Mouse (Mus musculus): Measurements from ENCODE around the gene Notch3. TPM values are rescaled to one million over a fixed set of nuclear protein-coding genes. Genes with fewer than 3 reads are reported as not detected.
A peak's percentile ranks its signal among the peaks of the same experiment; 100 is the strongest.

Gene Notch3
- polyA plus RNA-seq, 1 experiment: not detected

DNA sequence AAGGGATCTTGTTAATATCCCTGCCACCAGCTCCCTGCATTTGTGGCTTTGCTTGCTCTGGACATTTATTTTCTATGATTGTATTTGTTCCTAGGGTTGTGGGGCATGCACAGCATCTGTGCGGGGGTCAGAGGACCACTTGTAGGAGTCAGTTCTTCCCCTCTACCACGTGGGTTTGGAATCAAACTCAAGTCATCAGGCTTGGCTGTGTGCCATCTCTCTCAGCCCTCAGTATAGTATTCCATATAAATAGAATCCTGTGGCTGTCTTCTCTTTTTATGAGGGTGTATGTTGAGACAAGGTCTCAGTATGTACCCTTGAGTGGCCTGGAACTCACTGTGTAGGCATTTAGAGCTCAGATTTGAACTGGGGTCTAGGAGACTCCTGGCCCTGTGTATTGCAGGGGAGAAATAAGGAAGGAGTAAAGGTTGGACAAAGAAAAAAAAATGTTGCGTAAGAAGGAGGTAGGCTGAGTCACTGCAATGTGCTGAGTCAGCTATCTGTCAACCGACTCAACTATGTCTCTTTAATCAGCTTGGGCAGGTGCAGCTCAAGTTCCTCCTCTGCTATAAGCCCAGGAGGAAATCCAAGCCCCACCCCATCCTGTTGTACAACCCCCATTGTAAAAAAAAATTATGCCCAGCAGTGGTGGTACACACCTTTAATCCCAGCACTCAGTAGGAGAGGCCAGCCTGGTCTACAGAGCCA is 3.0 kb upstream of the Notch3 start:
- TF ChIP-seq CTCF (IDR thresholded peaks at IDR 0.05; ENCODE audit: low read depth, low read length): no peak
- TF ChIP-seq POLR2A (IDR thresholded peaks at IDR 0.05; ENCODE audit: borderline replicate concordance, low read depth, low read length): no peak
- no peak overlapping the region for H3K4me3 ChIP-seq (ENCODE audit: insufficient read depth, low read length)
- H3K4me1 ChIP-seq (ENCODE audit: control insufficient read depth, insufficient read depth, low read length): peaks cover 14% of the 10 kb centered on the region
- no peak overlapping the region for H3K27ac ChIP-seq (ENCODE audit: insufficient read depth, low read depth, low read length)

GRCm38 (mm10) chr17:32165803-32166595 is 653 bp downstream of the Notch3 start:
- no peak overlapping the region for H3K27ac ChIP-seq (ENCODE audit: insufficient read depth, low read depth, low read length)
- peak overlapping the region; percentile 5; the same call in 1 of the 2 replicates for H3K4me3 ChIP-seq (ENCODE audit: insufficient read depth, low read length)
- TF ChIP-seq CTCF (IDR thresholded peaks at IDR 0.05; ENCODE audit: low read depth, low read length): no peak
- no peak for TF ChIP-seq POLR2A (IDR thresholded peaks at IDR 0.05; ENCODE audit: borderline replicate concordance, low read depth, low read length)
- H3K4me1 ChIP-seq (ENCODE audit: control insufficient read depth, insufficient read depth, low read length): peaks cover 19% of the 10 kb centered on the region

GRCm38 (mm10) chr17:32165266-32165802 is 1.3 kb downstream of the Notch3 start:
- no peak overlapping the region for H3K27ac ChIP-seq (ENCODE audit: insufficient read depth, low read depth, low read length)
- H3K4me3 ChIP-seq (ENCODE audit: insufficient read depth, low read length): no peak overlapping the region
- peaks cover 19% of the 10 kb centered on the region for H3K4me1 ChIP-seq (ENCODE audit: control insufficient read depth, insufficient read depth, low read length)
- TF ChIP-seq POLR2A (IDR thresholded peaks at IDR 0.05; ENCODE audit: borderline replicate concordance, low read depth, low read length): no peak
- no peak for TF ChIP-seq CTCF (IDR thresholded peaks at IDR 0.05; ENCODE audit: low read depth, low read length)

- H3K27ac ChIP-seq (ENCODE audit: insufficient read depth, low read depth, low read length): no peak overlapping the region
- no peak overlapping the region for H3K4me3 ChIP-seq (ENCODE audit: insufficient read depth, low read length)
- TF ChIP-seq CTCF (IDR thresholded peaks at IDR 0.05; ENCODE audit: low read depth, low read length): no peak
- TF ChIP-seq POLR2A (IDR thresholded peaks at IDR 0.05; ENCODE audit: borderline replicate concordance, low read depth, low read length): no peak
- peaks cover 15% of the 10 kb centered on the region for H3K4me1 ChIP-seq (ENCODE audit: control insufficient read depth, insufficient read depth, low read length)
Measured at GRCm38 (mm10) chr17:32164780-32165179, 1.9 kb downstream of the Notch3 start.

- Histone ChIP-seq H3K27ac (ENCODE audit: insufficient read depth, low read depth, low read length) (no peak overlapping the region), H3K4me3 (ENCODE audit: insufficient read depth, low read length) (no peak overlapping the region), H3K4me1 (ENCODE audit: control insufficient read depth, insufficient read depth, low read length) (peaks cover 11% of the 10 kb centered on the region)
- TF ChIP-seq POLR2A (IDR thresholded peaks at IDR 0.05; ENCODE audit: borderline replicate concordance, low read depth, low read length) (no peak), CTCF (IDR thresholded peaks at IDR 0.05; ENCODE audit: low read depth, low read length) (no peak)
Measured at GRCm38 (mm10) chr17:32163910-32164650, 2.6 kb downstream of the Notch3 start.

DNA sequence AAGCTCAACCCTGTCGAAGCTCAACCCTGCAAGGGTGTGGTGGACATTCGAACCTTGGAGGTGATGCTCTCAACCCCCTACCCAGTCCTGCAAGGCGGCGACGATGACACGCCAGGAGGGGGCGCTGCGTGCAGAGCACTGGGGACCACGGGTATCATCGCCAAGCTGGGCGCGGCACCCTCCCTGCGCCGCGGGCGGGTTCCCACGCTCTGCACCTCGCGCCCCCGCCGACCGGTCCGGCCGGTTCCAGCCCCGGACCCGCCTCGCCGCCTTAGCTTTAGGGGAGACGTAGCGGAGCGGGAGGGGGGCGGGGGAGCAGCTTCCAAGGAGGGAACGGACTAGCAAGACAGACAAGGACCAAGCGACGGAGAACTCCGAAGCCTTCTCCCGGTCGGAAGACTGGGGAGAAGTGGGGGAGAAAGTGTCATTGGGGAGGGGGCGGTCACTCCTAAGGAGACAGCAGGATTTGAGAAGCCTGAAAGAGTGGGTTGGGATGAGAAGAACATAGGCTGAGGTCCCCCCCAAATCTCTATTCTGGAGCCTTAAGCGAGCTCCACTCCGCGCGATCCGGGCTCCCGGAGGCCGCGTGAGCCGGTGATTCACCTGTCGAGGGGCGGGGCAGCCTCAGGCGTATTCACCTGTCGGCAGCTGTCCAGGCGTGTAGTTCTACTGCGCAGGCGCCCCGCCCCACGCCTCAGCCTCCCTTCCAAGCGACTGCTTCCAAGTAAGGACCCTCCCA is 4.4 kb downstream of the Notch3 start:
- H3K4me3 ChIP-seq (ENCODE audit: insufficient read depth, low read length): no peak overlapping the region; the same call in 1 of the 2 replicates
- H3K4me1 ChIP-seq (ENCODE audit: control insufficient read depth, insufficient read depth, low read length): peaks cover 11% of the 10 kb centered on the region

GRCm38 (mm10) chr17:32160882-32161281 is 5.8 kb downstream of the Notch3 start:
- H3K4me3 ChIP-seq (ENCODE audit: insufficient read depth, low read length): no peak overlapping the region
- TF ChIP-seq POLR2A (IDR thresholded peaks at IDR 0.05; ENCODE audit: borderline replicate concordance, low read depth, low read length): no peak
- no peak for TF ChIP-seq CTCF (IDR thresholded peaks at IDR 0.05; ENCODE audit: low read depth, low read length)
- peaks cover 11% of the 10 kb centered on the region for H3K4me1 ChIP-seq (ENCODE audit: control insufficient read depth, insufficient read depth, low read length)
- no peak overlapping the region for H3K27ac ChIP-seq (ENCODE audit: insufficient read depth, low read depth, low read length)

More for the DNA sequence above, 4.4 kb downstream of the Notch3 start:
- TF ChIP-seq CTCF (IDR thresholded peaks at IDR 0.05; ENCODE audit: low read depth, low read length) (peak; percentile 65; the same call in 1 of the 2 replicates), POLR2A (IDR thresholded peaks at IDR 0.05; ENCODE audit: borderline replicate concordance, low read depth, low read length) (no peak)
- no peak overlapping the region for H3K27ac ChIP-seq (ENCODE audit: insufficient read depth, low read depth, low read length)

DNA sequence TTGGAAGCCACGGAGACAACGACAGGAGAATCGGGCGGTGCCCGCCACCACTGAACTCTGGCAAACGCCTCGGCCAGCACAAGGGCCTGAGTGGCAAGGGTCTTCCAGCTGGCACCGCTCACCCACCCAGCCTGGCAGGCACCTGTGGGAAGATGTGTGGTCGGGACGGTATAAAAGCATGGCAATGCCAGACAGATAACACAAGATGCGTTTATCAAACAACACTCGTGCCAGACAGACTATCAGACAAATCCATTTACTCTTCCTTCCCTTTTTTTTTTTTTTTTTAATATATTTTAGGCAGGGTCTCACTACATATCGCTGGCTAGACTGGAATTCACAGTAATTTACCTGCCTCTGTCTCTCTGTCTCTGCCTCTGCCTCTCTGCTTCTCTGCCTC is 7.8 kb downstream of the Notch3 start:
- Histone ChIP-seq H3K4me1 (ENCODE audit: control insufficient read depth, insufficient read depth, low read length) (no peaks in the 10 kb centered on the region), H3K27ac (ENCODE audit: insufficient read depth, low read depth, low read length) (no peak overlapping the region), H3K4me3 (ENCODE audit: insufficient read depth, low read length) (no peak overlapping the region)
- TF ChIP-seq CTCF (IDR thresholded peaks at IDR 0.05; ENCODE audit: low read depth, low read length): no peak
- no peak for TF ChIP-seq POLR2A (IDR thresholded peaks at IDR 0.05; ENCODE audit: borderline replicate concordance, low read depth, low read length)

DNA sequence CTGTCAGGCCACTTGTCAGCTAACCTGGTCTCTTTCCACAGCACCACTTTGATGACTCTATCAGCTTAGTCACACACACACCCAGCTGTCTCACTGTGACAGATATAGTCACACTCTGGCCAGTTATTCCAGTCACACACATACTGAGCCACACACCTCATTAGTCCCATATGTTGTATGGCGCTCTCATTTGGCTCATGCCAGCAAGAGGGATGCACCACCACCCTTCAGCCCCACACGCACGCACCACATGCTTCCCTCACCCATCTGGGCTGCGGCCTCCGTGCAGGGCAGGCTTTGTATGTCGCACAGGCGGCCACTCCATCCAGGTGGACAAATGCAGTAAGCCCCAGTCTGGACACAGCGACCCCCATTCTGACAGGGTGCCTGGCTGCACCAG is 19.9 kb downstream of the Notch3 start:
- Histone ChIP-seq H3K27ac (ENCODE audit: insufficient read depth, low read depth, low read length) (no peak overlapping the region), H3K4me3 (ENCODE audit: insufficient read depth, low read length) (no peak overlapping the region), H3K4me1 (ENCODE audit: control insufficient read depth, insufficient read depth, low read length) (no peaks in the 10 kb centered on the region)
- TF ChIP-seq CTCF (IDR thresholded peaks at IDR 0.05; ENCODE audit: low read depth, low read length) (no peak), POLR2A (IDR thresholded peaks at IDR 0.05; ENCODE audit: borderline replicate concordance, low read depth, low read length) (no peak)

Measured in bone marrow macrophage, adult 2 months (primary cell).